Mouse (Mus musculus) C2C12 (cell line): ENCODE measurements around the gene Lrrc75a.

Experiments used
- CTCF ChIP-seq: IDR thresholded peaks from one replicate; pipeline ENCODE4 v1.5.1; 2011; ENCODE audit not compliant: control insufficient read depth, insufficient read depth, insufficient read length
- MAX ChIP-seq: IDR thresholded peaks from one replicate; pipeline ENCODE4 v1.6.1; 2011; ENCODE audit warnings: mild to moderate bottlenecking, control low read depth
- MYOD1 ChIP-seq: IDR thresholded peaks from one replicate; pipeline ENCODE4 v1.6.1; 2011; ENCODE audit warnings: low read depth; ENCODE audit not compliant: control insufficient read depth, insufficient read length
- MYOG ChIP-seq: IDR thresholded peaks from one replicate; pipeline ENCODE4 v1.6.1; 2011; ENCODE audit not compliant: control insufficient read depth, insufficient read length; ENCODE audit errors: extremely low read depth
- USF1 ChIP-seq: IDR thresholded peaks from one replicate; pipeline ENCODE4 v1.6.1; 2011; ENCODE audit warnings: low read depth, mild to moderate bottlenecking, control low read depth, moderate library complexity

DNA sequence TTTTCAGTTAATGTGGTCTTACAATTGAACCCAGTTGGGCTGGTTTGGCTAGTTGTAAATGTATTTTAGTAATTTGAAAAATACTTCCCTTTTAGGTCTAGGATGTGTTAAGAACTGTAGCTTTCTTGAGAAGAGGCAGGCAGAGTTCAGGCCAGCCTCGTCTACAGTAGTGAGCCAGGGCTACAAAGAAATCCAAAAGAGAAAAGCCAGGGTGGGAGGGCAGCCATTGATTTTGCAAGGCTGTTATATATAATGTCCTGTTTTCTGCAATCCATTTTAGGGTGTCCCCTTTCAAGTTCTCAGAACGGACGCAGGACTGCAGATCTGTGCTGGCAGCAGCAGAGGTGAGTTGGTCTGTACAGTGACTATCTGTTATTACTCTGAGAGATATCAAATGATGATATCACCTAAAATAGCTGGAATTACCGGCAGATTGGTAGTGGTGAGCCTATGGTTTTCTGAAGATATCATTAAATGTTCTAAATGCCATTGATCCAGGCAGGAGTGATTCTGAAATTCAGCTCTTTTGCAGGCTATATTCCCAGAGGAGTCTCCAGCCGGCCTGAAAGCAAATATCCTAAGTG is 44.1 kb downstream of the Lrrc75a start:
- TF ChIP-seq MYOD1 (no peak), CTCF (no peak), MAX (no peak), USF1 (no peak), MYOG (no peak)
